Mouse (Mus musculus): ENCODE measurements around the gene Tm6sf1. TPM values are rescaled to one million over a fixed set of nuclear protein-coding genes. Genes with fewer than 3 reads are reported as not detected.

The Tm6sf1 gene
- 6.5 TPM for polyA plus RNA-seq (2017; shearing (Covaris generic))

GRCm38 (mm10) chr7:81858968-81859721 is at the start of gene Tm6sf1:
TSS of gene Tm6sf1 (plus strand) at chr7:81859001.

GRCm38 (mm10) chr7:81829379-81829894 is 29.4 kb upstream of the Tm6sf1 start, which contains the start of gene Btbd1:
TSS of gene Btbd1 (minus strand) at chr7:81829431.

GRCm38 (mm10) chr7:81855694-81856093 is 3.1 kb upstream of the Tm6sf1 start, which contains the start of gene Gm10160:
TSS of gene Gm10160 (minus strand) at chr7:81855794.

Other genes starting within 250 kb of the Tm6sf1 start
- gene Homer2, start 151.5 kb upstream of the Tm6sf1 start, polyA plus RNA-seq (2017; shearing (Covaris generic)): 0.23 TPM
- gene Ramac, start 96.1 kb upstream of the Tm6sf1 start, polyA plus RNA-seq (2017; shearing (Covaris generic)): 146 TPM
- 73.0 TPM for gene 3110040N11Rik, start 69.5 kb upstream of the Tm6sf1 start, polyA plus RNA-seq (2017; shearing (Covaris generic))
- gene Btbd1, start 29.6 kb upstream of the Tm6sf1 start, polyA plus RNA-seq (2017; shearing (Covaris generic)): 12.1 TPM
- not detected for gene Gm10160, start 3.2 kb upstream of the Tm6sf1 start, polyA plus RNA-seq (2017; shearing (Covaris generic))
- gene Hdgfl3, start 75.5 kb downstream of the Tm6sf1 start, polyA plus RNA-seq (2017; shearing (Covaris generic)): 5.3 TPM
- gene Bnc1, start 133.3 kb downstream of the Tm6sf1 start, polyA plus RNA-seq (2017; shearing (Covaris generic)): not detected

Data from activated CD4-positive, CD25-positive, alpha-beta regulatory T cell, adult 9 weeks (primary cell).